Mouse (Mus musculus): ENCODE measurements around the gene Bend3.

Bend3 gene

GRCm38 (mm10) chr10:43478751-43479435 lies at the start of gene Bend3:
Bend3 (plus strand) TSS chr10:43478831.
- peak; percentile 38 for DNase-seq (ENCODE audit: low spot score)

- no peak for DNase-seq (ENCODE audit: low spot score)
Observed at GRCm38 (mm10) chr10:43430606-43431005, 48.0 kb upstream of the Bend3 start.

- DNase-seq (ENCODE audit: low spot score): no peak
Observed at GRCm38 (mm10) chr10:43434326-43434725, 44.3 kb upstream of the Bend3 start.

GRCm38 (mm10) chr10:43435757-43436156 lies 42.9 kb upstream of the Bend3 start:
- DNase-seq (ENCODE audit: low spot score): no peak

DNA sequence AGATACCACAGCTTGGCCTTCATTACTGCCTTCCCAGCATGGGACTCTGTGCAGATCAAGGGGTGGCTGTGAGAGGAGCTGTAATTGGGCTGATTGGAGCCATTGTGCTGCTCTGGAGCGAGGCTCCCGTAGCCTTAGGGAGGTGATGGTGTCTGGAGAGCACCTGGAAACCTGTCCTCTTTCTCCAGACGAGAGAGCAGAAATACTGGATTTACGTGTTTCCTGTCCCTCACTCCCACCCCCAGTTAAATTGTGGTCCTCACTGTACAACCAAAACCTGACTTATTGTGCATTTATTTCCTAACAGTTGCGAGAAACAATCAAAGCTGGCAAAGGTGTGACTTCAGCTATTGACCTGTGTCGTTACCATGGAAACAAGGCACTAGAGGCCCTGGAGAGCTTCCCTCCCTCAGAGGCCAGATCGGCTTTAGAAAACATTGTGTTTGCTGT lies 39.1 kb upstream of the Bend3 start:
- no peak for DNase-seq (ENCODE audit: low spot score)

DNA sequence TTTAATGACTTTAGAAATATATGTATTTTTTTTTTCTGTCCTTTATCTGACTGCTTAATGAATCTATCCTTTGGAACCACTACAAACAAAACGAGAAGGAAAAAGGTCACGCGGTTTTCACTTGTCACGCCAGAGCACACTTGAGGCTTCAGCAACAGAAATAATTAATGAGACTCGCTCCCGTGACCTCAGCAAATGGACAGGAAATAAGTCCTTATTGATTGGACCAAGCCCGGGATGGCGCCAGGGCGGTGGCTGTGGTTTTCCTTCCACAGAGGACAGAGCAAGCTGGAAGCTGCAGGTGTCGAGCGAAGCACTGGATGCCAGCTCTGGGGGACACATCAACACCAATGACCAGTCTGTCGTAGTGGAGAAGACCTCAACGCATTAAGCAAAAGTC lies 38.6 kb upstream of the Bend3 start:
- no peak for DNase-seq (ENCODE audit: low spot score)

GRCm38 (mm10) chr10:43440981-43441740 lies 37.5 kb upstream of the Bend3 start:
- DNase-seq (ENCODE audit: low spot score): no peak

GRCm38 (mm10) chr10:43448656-43449055 lies 30.0 kb upstream of the Bend3 start:
- no peak for DNase-seq (ENCODE audit: low spot score)

DNA sequence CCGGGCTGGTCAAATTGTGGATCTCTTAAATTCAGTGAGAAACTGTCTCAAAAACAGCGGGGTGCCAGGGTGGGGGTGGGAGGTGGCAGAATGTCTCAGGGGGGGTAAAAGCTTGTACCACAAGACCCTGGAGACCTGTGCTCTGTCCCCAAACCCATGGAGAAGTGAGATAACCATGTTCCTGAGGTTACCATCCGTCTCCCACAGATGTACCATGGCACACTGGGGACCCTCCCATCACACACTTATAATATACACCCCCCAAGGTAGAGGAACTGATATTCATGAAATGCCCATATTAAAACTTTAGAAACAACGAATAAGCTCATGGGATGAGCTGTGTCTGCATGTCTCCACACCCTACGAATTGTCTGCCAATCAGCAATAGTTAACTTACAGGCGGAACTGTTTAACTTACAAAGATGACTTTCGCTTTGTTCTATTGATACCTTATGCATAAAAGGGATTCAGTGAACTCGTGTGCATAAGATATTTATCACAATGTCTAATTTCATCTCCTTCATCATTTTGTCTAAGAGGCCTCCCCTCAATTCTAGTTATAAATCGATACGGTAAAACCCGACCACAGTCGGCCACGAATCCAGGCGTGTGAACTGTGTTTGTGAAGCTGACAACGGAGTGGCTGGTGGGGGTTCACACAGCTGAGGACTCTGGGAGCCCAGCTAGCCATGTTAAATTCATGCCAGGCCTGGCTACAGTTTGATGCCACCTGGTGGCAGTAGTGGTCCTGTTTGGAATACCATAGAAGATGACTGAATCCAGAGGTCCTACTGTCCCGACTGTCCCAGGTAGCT lies 26.6 kb upstream of the Bend3 start:
- peak; percentile 51 for DNase-seq (ENCODE audit: low spot score)

DNA sequence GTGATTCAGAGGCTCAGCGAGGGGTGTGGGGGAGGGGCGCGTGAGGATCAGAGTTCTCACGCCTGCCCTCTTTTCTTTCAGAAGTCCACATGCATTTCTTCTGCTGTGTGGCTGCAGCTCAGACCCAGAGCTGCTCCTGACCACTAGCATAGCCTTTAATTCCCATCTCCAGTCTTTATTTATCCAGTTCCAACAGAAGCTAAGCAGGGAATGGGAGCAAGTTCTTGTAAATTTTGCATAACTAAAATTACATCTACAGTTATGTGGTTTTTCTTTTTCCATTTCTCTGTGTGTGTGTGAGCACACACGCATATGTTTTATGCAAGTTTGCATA lies 26.0 kb upstream of the Bend3 start:
- DNase-seq (ENCODE audit: low spot score): no peak

DNA sequence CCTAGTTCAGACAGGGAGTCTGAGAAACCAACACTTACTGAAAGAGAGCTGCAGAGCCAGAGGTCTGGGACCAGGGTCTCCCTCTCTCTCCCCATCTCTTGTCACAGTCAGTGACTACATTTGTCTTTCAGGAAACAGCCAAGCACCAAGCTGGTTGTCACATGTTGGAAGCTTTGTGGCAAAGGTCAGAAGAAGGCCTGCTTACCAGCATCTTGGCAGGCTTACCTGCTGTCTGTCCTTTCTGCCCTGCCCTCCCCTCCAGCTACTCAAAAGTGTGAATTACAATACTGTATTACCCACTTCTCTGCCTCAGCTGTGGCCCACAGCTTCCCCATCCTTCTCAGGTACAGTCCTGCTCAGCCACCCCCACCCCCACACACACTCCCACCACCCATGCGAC lies 24.4 kb upstream of the Bend3 start:
- no peak for DNase-seq (ENCODE audit: low spot score)

DNA sequence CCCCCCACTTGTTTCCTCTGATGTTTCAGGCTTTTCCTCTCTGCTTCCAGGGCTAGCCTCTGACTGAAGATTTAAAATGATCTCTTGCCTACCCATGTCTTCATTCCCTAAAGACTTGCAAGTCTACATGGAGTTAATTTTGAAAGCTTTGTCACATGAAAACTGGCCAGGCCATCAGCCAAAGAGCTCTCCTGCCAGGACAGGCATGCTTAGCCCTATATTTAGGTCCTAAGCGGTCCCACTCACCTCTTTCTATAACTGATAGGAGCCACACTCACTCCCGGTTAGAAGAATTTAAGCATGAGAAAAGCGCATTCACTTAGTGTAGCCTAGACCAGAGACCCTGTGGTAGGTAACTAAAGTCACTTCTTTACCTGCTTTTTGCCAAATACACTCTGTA lies 24.0 kb upstream of the Bend3 start:
- no peak for DNase-seq (ENCODE audit: low spot score)

- DNase-seq (ENCODE audit: low spot score): no peak
Observed at GRCm38 (mm10) chr10:43462821-43463220, 15.8 kb upstream of the Bend3 start.

- no peak for DNase-seq (ENCODE audit: low spot score)
Observed at GRCm38 (mm10) chr10:43463227-43463626, 15.4 kb upstream of the Bend3 start.

GRCm38 (mm10) chr10:43466223-43466622 lies 12.4 kb upstream of the Bend3 start:
- DNase-seq (ENCODE audit: low spot score): no peak

GRCm38 (mm10) chr10:43467659-43468058 lies 11.0 kb upstream of the Bend3 start:
- DNase-seq (ENCODE audit: low spot score): no peak

GRCm38 (mm10) chr10:43468293-43468692 lies 10.3 kb upstream of the Bend3 start:
- DNase-seq (ENCODE audit: low spot score): no peak

GRCm38 (mm10) chr10:43475376-43475775 lies 3.3 kb upstream of the Bend3 start:
- no peak for DNase-seq (ENCODE audit: low spot score)

GRCm38 (mm10) chr10:43477459-43477858 lies 1.2 kb upstream of the Bend3 start:
- no peak for DNase-seq (ENCODE audit: low spot score)

GRCm38 (mm10) chr10:43477865-43478681 lies 558 bp upstream of the Bend3 start:
- DNase-seq (ENCODE audit: low spot score): peak; percentile 28

GRCm38 (mm10) chr10:43479436-43480157 lies 966 bp downstream of the Bend3 start:
- DNase-seq (ENCODE audit: low spot score): peak; percentile 85
